Mouse (Mus musculus): ENCODE data around the gene Slc30a4. TPM values are rescaled to one million over a fixed set of nuclear protein-coding genes. Genes with fewer than 3 reads are reported as not detected.

Gene Slc30a4
- polyA plus RNA-seq, 1 experiment from 2014 or later = 6.5 TPM

DNA sequence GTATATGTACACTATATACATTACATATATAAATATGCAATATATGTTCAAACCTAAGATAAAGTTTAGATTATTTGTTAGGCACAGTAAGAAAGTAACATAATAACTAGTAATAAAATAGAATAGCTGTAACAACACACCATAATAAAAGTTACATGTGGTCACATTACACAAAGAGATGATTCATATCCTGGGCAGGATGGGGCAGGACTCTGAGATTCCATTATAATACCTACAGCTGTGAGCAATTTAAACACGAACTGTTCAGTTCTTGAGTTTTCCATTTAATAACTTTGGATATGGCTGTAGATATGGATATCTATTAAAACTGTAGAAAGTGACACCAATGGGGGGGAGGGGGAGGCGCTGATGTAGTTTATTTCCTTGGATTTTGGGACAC lies 4.9 kb downstream of the Slc30a4 start:
- Histone ChIP-seq H3K4me1 (ENCODE audit: control insufficient read depth, insufficient read depth, low read length) (peaks cover 18% of the 10 kb centered on the region), H3K27me3 (ENCODE audit: control insufficient read depth, insufficient read depth, low read depth, low read length) (no peaks in the 10 kb centered on the region), H3K4me3 (ENCODE audit: low read depth, low read length) (no peak overlapping the region), H3K4me2 (ENCODE audit: low read length) (no peak overlapping the region), H3K36me3 (ENCODE audit: control insufficient read depth, insufficient read depth, low read length) (no peaks in the 10 kb centered on the region), H3K9me3 (replicated peaks; ENCODE audit: control insufficient read depth, low read length, poor library complexity, severe bottlenecking) (no peaks in the 10 kb centered on the region), H3K27ac (ENCODE audit: low read length) (no peak overlapping the region), H3K9ac (ENCODE audit: low read depth, low read length) (no peak overlapping the region)
- ATAC-seq = no peak
- WGBS = 97% methylated on average over 2 of the region's 2 CpGs

DNA sequence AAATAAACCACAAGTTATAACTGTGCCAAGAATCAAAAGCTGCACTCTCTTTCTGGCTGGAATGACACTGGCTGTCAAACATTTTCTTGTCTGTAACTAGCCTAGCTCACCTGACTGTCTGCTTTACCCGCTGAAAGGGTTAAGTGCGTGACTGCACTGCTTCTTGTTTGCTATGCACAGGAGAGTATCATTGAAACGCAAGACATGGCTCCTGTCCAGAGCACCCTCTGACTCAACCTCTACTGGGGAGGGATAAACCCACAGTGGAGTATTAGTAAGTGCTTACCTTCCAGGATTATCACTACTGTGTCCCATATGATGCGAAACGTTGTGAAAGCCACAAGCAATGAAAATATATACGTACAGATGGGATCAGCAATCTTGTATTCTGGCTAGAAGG lies 15.8 kb downstream of the Slc30a4 start:
- Histone ChIP-seq H3K27ac (ENCODE audit: low read length) (no peak overlapping the region), H3K4me2 (ENCODE audit: low read length) (no peak overlapping the region), H3K4me1 (ENCODE audit: control insufficient read depth, insufficient read depth, low read length) (no peaks in the 10 kb centered on the region), H3K9me3 (replicated peaks; ENCODE audit: control insufficient read depth, low read length, poor library complexity, severe bottlenecking) (peaks cover 6% of the 10 kb centered on the region), H3K36me3 (ENCODE audit: control insufficient read depth, insufficient read depth, low read length) (peaks cover 8% of the 10 kb centered on the region; the same call in 1 of the 2 replicates), H3K27me3 (ENCODE audit: control insufficient read depth, insufficient read depth, low read depth, low read length) (no peaks in the 10 kb centered on the region), H3K9ac (ENCODE audit: low read depth, low read length) (no peak overlapping the region), H3K4me3 (ENCODE audit: low read depth, low read length) (no peak overlapping the region)
- no peak for ATAC-seq
- 86% methylated on average over 6 of the region's 6 CpGs for WGBS

- no peak overlapping the region for H3K9ac ChIP-seq (ENCODE audit: low read depth, low read length)
- no peak overlapping the region for H3K4me2 ChIP-seq (ENCODE audit: low read length)
- H3K36me3 ChIP-seq (ENCODE audit: control insufficient read depth, insufficient read depth, low read length) = peaks cover 8% of the 10 kb centered on the region; the same call in 1 of the 2 replicates
- no peak overlapping the region for H3K27ac ChIP-seq (ENCODE audit: low read length)
- H3K9me3 ChIP-seq (replicated peaks; ENCODE audit: control insufficient read depth, low read length, poor library complexity, severe bottlenecking) = peaks cover 11% of the 10 kb centered on the region
- H3K4me3 ChIP-seq (ENCODE audit: low read depth, low read length) = no peak overlapping the region
- WGBS = 81% methylated on average over 1 of the region's 1 CpGs
- no peaks in the 10 kb centered on the region for H3K4me1 ChIP-seq (ENCODE audit: control insufficient read depth, insufficient read depth, low read length)
- no peaks in the 10 kb centered on the region for H3K27me3 ChIP-seq (ENCODE audit: control insufficient read depth, insufficient read depth, low read depth, low read length)
- ATAC-seq = no peak
Observed at GRCm38 (mm10) chr2:122683641-122684040, 18.8 kb downstream of the Slc30a4 start.

DNA sequence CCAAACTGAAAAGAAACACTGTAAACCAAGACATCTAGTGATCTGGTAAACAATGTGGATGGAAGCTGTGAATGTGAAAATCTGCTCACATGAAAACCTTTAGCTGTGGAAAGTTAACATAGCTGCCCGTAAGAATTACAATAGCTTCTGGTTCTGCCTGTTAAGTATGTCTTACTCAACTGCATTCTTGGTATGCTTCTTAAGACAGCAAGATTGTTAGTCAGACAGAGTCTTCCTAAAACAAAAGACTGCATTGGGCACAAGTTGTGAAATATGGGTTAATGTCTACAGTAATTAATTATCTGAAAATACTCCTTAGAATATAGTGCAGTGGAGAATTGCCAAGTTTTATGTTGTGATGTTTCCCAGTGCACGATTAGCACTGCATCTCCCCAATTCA lies 19.9 kb downstream of the Slc30a4 start:
- Histone ChIP-seq H3K4me2 (ENCODE audit: low read length) (no peak overlapping the region), H3K4me3 (ENCODE audit: low read depth, low read length) (no peak overlapping the region), H3K9me3 (replicated peaks; ENCODE audit: control insufficient read depth, low read length, poor library complexity, severe bottlenecking) (peaks cover 11% of the 10 kb centered on the region), H3K36me3 (ENCODE audit: control insufficient read depth, insufficient read depth, low read length) (peaks cover 8% of the 10 kb centered on the region; the same call in 1 of the 2 replicates), H3K27ac (ENCODE audit: low read length) (no peak overlapping the region), H3K4me1 (ENCODE audit: control insufficient read depth, insufficient read depth, low read length) (no peaks in the 10 kb centered on the region), H3K9ac (ENCODE audit: low read depth, low read length) (no peak overlapping the region), H3K27me3 (ENCODE audit: control insufficient read depth, insufficient read depth, low read depth, low read length) (no peaks in the 10 kb centered on the region)
- WGBS = 73% methylated on average over 2 of the region's 2 CpGs
- ATAC-seq = no peak

DNA sequence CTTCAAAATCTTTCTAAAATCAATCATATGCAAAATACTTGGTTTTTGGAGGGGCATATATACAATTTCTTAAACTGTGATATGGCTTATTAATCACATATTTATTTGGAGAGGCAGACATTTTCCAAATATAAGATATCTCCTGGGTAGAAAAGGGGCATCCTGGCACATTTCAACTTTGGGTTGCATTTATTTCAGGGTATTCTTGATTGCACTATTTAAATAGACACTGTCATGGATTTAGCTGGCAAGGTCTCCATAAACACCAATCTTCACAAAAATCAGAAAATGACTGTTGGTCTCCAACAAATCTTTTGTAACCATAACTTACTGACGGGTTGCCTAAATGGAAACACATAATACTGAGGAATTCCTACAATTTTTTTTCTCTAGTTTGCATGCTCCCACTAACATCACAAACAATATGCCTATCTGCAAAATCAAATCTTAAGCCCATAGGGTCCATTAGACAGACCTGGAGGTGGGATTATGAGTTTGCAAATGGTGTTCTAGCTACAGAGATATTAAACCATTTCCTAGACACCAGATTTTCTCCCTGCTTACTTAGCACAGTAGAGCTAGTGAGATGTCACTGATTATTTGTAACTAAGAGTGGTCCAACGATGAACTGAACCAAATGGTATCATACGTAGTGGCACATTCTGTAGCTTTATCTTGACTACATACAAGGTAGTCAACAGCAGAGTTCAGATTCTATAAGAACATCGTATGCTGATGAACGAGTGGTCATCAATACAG lies 20.9 kb downstream of the Slc30a4 start:
- Histone ChIP-seq H3K36me3 (ENCODE audit: control insufficient read depth, insufficient read depth, low read length) (peaks cover 7% of the 10 kb centered on the region; the same call in 1 of the 2 replicates), H3K27me3 (ENCODE audit: control insufficient read depth, insufficient read depth, low read depth, low read length) (no peaks in the 10 kb centered on the region), H3K9ac (ENCODE audit: low read depth, low read length) (no peak overlapping the region), H3K4me2 (ENCODE audit: low read length) (no peak overlapping the region), H3K9me3 (replicated peaks; ENCODE audit: control insufficient read depth, low read length, poor library complexity, severe bottlenecking) (peaks cover 11% of the 10 kb centered on the region), H3K27ac (ENCODE audit: low read length) (no peak overlapping the region), H3K4me3 (ENCODE audit: low read depth, low read length) (no peak overlapping the region), H3K4me1 (ENCODE audit: control insufficient read depth, insufficient read depth, low read length) (no peaks in the 10 kb centered on the region)
- 89% methylated on average over 5 of the region's 5 CpGs for WGBS
- ATAC-seq = no peak

GRCm38 (mm10) chr2:122675126-122675525 lies 27.3 kb downstream of the Slc30a4 start:
- ATAC-seq = no peak
- Histone ChIP-seq H3K36me3 (ENCODE audit: control insufficient read depth, insufficient read depth, low read length) (no peaks in the 10 kb centered on the region), H3K4me3 (ENCODE audit: low read depth, low read length) (no peak overlapping the region), H3K27me3 (ENCODE audit: control insufficient read depth, insufficient read depth, low read depth, low read length) (no peaks in the 10 kb centered on the region), H3K9me3 (replicated peaks; ENCODE audit: control insufficient read depth, low read length, poor library complexity, severe bottlenecking) (no peaks in the 10 kb centered on the region), H3K27ac (ENCODE audit: low read length) (no peak overlapping the region), H3K4me1 (ENCODE audit: control insufficient read depth, insufficient read depth, low read length) (no peaks in the 10 kb centered on the region), H3K4me2 (ENCODE audit: low read length) (no peak overlapping the region), H3K9ac (ENCODE audit: low read depth, low read length) (no peak overlapping the region)
- WGBS = 98% methylated on average over 2 of the region's 2 CpGs

DNA sequence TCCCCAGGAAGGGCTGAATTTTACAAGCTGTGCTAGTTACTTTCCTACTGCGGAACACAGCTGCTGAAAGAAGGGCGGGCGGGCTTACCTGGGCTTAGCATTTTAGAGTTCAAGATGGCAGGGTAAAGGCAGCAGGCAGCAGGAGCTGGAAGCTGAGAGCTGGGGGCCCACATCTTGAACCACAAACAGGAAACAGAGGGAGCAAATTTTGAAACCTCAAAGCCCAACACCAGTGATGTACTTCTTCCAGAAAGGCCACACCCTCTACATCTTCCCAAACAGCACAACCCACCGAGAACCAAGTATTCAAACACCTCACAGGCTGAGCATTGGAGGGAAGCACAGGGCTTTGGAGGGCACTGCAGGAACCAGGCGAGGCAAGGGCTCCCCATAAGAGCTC lies 29.6 kb downstream of the Slc30a4 start:
- no peak for ATAC-seq
- 79% methylated on average over 5 of the region's 5 CpGs for WGBS
- H3K4me3 ChIP-seq (ENCODE audit: low read depth, low read length) = no peak overlapping the region
- H3K36me3 ChIP-seq (ENCODE audit: control insufficient read depth, insufficient read depth, low read length) = no peaks in the 10 kb centered on the region
- H3K9ac ChIP-seq (ENCODE audit: low read depth, low read length) = no peak overlapping the region
- H3K4me2 ChIP-seq (ENCODE audit: low read length) = no peak overlapping the region
- H3K27me3 ChIP-seq (ENCODE audit: control insufficient read depth, insufficient read depth, low read depth, low read length) = no peaks in the 10 kb centered on the region
- H3K9me3 ChIP-seq (replicated peaks; ENCODE audit: control insufficient read depth, low read length, poor library complexity, severe bottlenecking) = no peaks in the 10 kb centered on the region
- H3K27ac ChIP-seq (ENCODE audit: low read length) = no peak overlapping the region
- no peaks in the 10 kb centered on the region for H3K4me1 ChIP-seq (ENCODE audit: control insufficient read depth, insufficient read depth, low read length)

DNA sequence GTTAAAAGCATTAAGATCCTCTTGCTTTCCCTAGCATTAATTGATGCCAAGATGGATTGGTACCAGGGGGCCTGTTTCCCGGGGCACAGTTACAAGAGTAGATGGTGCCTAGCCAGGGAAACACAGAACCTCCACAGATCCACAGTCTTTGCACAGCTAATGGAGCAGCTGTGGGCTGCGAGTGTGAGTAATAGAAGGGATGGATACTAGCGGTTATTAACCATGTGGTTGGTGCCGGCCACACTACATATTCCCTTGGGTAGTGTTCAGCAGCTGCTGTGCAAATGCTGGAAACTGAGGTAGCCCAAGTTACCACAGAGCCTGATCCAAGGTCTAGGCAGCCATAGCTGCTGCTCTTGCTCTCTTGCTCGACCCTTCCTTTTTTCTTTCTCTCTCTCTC lies 30.7 kb downstream of the Slc30a4 start:
- Histone ChIP-seq H3K4me1 (ENCODE audit: control insufficient read depth, insufficient read depth, low read length) (no peaks in the 10 kb centered on the region), H3K4me3 (ENCODE audit: low read depth, low read length) (no peak overlapping the region), H3K27me3 (ENCODE audit: control insufficient read depth, insufficient read depth, low read depth, low read length) (no peaks in the 10 kb centered on the region), H3K9ac (ENCODE audit: low read depth, low read length) (no peak overlapping the region), H3K36me3 (ENCODE audit: control insufficient read depth, insufficient read depth, low read length) (no peaks in the 10 kb centered on the region), H3K4me2 (ENCODE audit: low read length) (no peak overlapping the region), H3K27ac (ENCODE audit: low read length) (no peak overlapping the region), H3K9me3 (replicated peaks; ENCODE audit: control insufficient read depth, low read length, poor library complexity, severe bottlenecking) (no peaks in the 10 kb centered on the region)
- 77% methylated on average over 5 of the region's 5 CpGs for WGBS
- no peak for ATAC-seq

- Histone ChIP-seq H3K4me3 (ENCODE audit: low read depth, low read length) (no peak overlapping the region), H3K4me2 (ENCODE audit: low read length) (no peak overlapping the region), H3K27me3 (ENCODE audit: control insufficient read depth, insufficient read depth, low read depth, low read length) (no peaks in the 10 kb centered on the region), H3K27ac (ENCODE audit: low read length) (no peak overlapping the region), H3K9ac (ENCODE audit: low read depth, low read length) (no peak overlapping the region), H3K9me3 (replicated peaks; ENCODE audit: control insufficient read depth, low read length, poor library complexity, severe bottlenecking) (no peaks in the 10 kb centered on the region), H3K36me3 (ENCODE audit: control insufficient read depth, insufficient read depth, low read length) (no peaks in the 10 kb centered on the region), H3K4me1 (ENCODE audit: control insufficient read depth, insufficient read depth, low read length) (no peaks in the 10 kb centered on the region)
- no peak for ATAC-seq
- WGBS = 45% methylated on average over 5 of the region's 5 CpGs
Observed at GRCm38 (mm10) chr2:122667856-122668255, 34.6 kb downstream of the Slc30a4 start.
